ENCODE assay signal across 20 mouse cellular contexts in the genomic region with DNA sequence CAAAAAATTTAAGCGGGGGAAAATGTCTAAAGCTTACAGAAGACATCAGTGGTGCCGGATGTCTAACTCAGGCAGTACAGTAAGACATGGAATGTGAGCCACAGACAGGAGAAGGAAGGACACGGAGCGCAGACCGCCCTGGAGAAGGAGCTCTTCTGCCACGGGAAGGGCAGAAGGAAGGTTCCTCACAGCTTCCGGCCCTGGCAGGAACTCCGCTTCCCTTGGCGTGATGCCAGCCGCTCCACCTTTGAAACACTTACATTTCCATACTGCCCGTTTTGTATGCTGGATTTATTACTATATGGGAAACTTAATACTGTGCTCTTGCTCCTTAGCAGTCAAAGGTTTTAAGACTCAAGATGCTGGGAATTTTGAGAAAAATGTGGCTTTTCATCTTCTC.
DNase-seq lines count a peak whose midpoint lies in the region; ATAC-seq and TF ChIP-seq lines count a peak whose summit lies in the region.
"Had no signal": no experiment of that assay in that cellular context is flagged by ENCODE, and none has a peak within 500 bp of the region (broad histone marks: within the 10 kb centered on the region; RNA-seq: fewer than 3 reads in every experiment).

No protein-coding gene starts in this region.

- no peak for TF ChIP-seq POLR2A in kidney, adult 2 months (IDR thresholded peaks at IDR 0.05; ENCODE audit: low read depth, low read length)

- no peaks in the 10 kb centered on the region for H3K4me1 ChIP-seq in kidney, adult 2 months (ENCODE audit: control insufficient read depth, insufficient read depth, low read length)
- no peaks in the 10 kb centered on the region for H3K4me1 ChIP-seq in kidney, embryonic 14.5 days (ENCODE audit: control insufficient read depth, insufficient read depth, low read length)
- no peaks in the 10 kb centered on the region for H3K4me1 ChIP-seq in kidney, embryonic 15.5 days
- H3K4me1 ChIP-seq: embryonic facial prominence, embryonic 10.5 days; heart, embryonic 15.5 days had no signal

- H3K9ac ChIP-seq in kidney, embryonic 14.5 days (ENCODE audit: low read depth, low read length): no peak overlapping the region
- no peak overlapping the region for H3K9ac ChIP-seq in kidney, embryonic 15.5 days
- H3K9ac ChIP-seq: forebrain, embryonic 13.5 days; forebrain, postnatal 0 days; heart, embryonic 15.5 days; hindbrain, embryonic 14.5 days had no signal

- H3K4me3 ChIP-seq in kidney, adult 2 months (ENCODE audit: insufficient read depth, low read depth, low read length): no peak overlapping the region
- H3K4me3 ChIP-seq in kidney, embryonic 14.5 days (ENCODE audit: low read length): no peak overlapping the region
- no peak overlapping the region for H3K4me3 ChIP-seq in kidney, embryonic 15.5 days (replicated peaks)
- H3K4me3 ChIP-seq: embryonic facial prominence, embryonic 10.5 days; forebrain, embryonic 13.5 days; heart, adult 2 months; heart, embryonic 15.5 days had no signal

- DNase-seq in kidney, adult 2 months: peak; percentile 6
- peak; percentile 9 to 22 for DNase-seq in kidney, postnatal 36 days
- DNase-seq in right cerebral cortex, postnatal 4 days: peak; percentile 22
- DNase-seq in right cerebral cortex, postnatal 14 days: no peak
- DNase-seq: adrenal gland, adult 8-10 months; adrenal gland, postnatal 36 days; cerebellum, adult 11-12 months; cerebellum, adult 9-10 months; forebrain, postnatal 0 days; gastrocnemius, postnatal 14 days; heart, adult 2 months; heart, postnatal 14 days had no signal

- H3K36me3 ChIP-seq in kidney, adult 2 months (ENCODE audit: control insufficient read depth, insufficient read depth, low read length): no peaks in the 10 kb centered on the region
- no peaks in the 10 kb centered on the region for H3K36me3 ChIP-seq in kidney, embryonic 14.5 days (ENCODE audit: control insufficient read depth, insufficient read depth, low read length)
- no peaks in the 10 kb centered on the region for H3K36me3 ChIP-seq in kidney, embryonic 15.5 days
- H3K36me3 ChIP-seq: embryonic facial prominence, embryonic 10.5 days; G1E; heart, embryonic 15.5 days had no signal

- no peak for ATAC-seq in kidney, embryonic 14.5 days (ENCODE audit: low FRiP score, low TSS enrichment)
- no peak for ATAC-seq in kidney, embryonic 15.5 days (replicated peaks; ENCODE audit: low FRiP score)
- ATAC-seq: forebrain, embryonic 13.5 days; forebrain, postnatal 0 days had no signal

- no peak for TF ChIP-seq CTCF in kidney, adult 2 months (conservative IDR thresholded peaks at IDR 0.05; ENCODE audit: insufficient read depth, insufficient read length, low read depth, low read length)

- no peak overlapping the region for H3K27ac ChIP-seq in kidney, adult 2 months (ENCODE audit: insufficient read depth, low read depth, low read length)
- H3K27ac ChIP-seq in kidney, embryonic 14.5 days (ENCODE audit: low read depth, low read length): no peak overlapping the region
- H3K27ac ChIP-seq in kidney, embryonic 15.5 days: no peak overlapping the region
- H3K27ac ChIP-seq: embryonic facial prominence, embryonic 10.5 days; forebrain, embryonic 13.5 days; heart, adult 2 months; heart, embryonic 15.5 days; hindbrain, embryonic 14.5 days had no signal

- WGBS in kidney, adult 2 months: 43% methylated on average over 11 of the region's 11 CpGs
- 67% methylated on average over 11 of the region's 11 CpGs for WGBS in kidney, embryonic 14.5 days
- 64% methylated on average over 11 of the region's 11 CpGs for WGBS in kidney, embryonic 15.5 days

- no peaks in the 10 kb centered on the region for H3K27me3 ChIP-seq in kidney, adult 2 months (replicated peaks; ENCODE audit: control insufficient read depth, insufficient read depth, low read length)
- no peaks in the 10 kb centered on the region for H3K27me3 ChIP-seq in kidney, embryonic 14.5 days (ENCODE audit: control insufficient read depth, insufficient read depth, low read length)
- H3K27me3 ChIP-seq in kidney, embryonic 15.5 days: no peaks in the 10 kb centered on the region
- H3K27me3 ChIP-seq: forebrain, embryonic 13.5 days; heart, embryonic 15.5 days had no signal

- no peak overlapping the region for H3K4me2 ChIP-seq in kidney, embryonic 14.5 days (replicated peaks; ENCODE audit: low read depth, low read length)
- H3K4me2 ChIP-seq in kidney, embryonic 15.5 days: no peak overlapping the region
- H3K4me2 ChIP-seq: forebrain, embryonic 13.5 days; heart, embryonic 11.5 days; heart, embryonic 15.5 days; hindbrain, embryonic 14.5 days had no signal

- no peaks in the 10 kb centered on the region for H3K9me3 ChIP-seq in kidney, embryonic 14.5 days (ENCODE audit: control insufficient read depth, low read length)
- H3K9me3 ChIP-seq in kidney, embryonic 15.5 days (replicated peaks): no peaks in the 10 kb centered on the region
- H3K9me3 ChIP-seq: embryonic facial prominence, embryonic 10.5 days; forebrain, embryonic 13.5 days; G1E; heart, embryonic 15.5 days had no signal
